Mouse (Mus musculus) right cerebral cortex, postnatal 10 days (tissue): Measurements from ENCODE around the gene Thada.

Experiments
- DNase-seq, 2 experiments: peaks; one replicate each; pipeline ENCODE4 v3.0.0; 2021; ENCODE audit warnings: low spot score in 2 of 2

The Thada gene

GRCm38 (mm10) chr17:84147183-84148108 is 318.6 kb downstream of the Thada start:
- no peak for DNase-seq

- DNase-seq, result no peak
These were observed 319.4 kb downstream of the Thada start for GRCm38 (mm10) chr17:84146458-84147182.

GRCm38 (mm10) chr17:84145826-84146287 is 320.1 kb downstream of the Thada start:
- no peak for DNase-seq

DNA sequence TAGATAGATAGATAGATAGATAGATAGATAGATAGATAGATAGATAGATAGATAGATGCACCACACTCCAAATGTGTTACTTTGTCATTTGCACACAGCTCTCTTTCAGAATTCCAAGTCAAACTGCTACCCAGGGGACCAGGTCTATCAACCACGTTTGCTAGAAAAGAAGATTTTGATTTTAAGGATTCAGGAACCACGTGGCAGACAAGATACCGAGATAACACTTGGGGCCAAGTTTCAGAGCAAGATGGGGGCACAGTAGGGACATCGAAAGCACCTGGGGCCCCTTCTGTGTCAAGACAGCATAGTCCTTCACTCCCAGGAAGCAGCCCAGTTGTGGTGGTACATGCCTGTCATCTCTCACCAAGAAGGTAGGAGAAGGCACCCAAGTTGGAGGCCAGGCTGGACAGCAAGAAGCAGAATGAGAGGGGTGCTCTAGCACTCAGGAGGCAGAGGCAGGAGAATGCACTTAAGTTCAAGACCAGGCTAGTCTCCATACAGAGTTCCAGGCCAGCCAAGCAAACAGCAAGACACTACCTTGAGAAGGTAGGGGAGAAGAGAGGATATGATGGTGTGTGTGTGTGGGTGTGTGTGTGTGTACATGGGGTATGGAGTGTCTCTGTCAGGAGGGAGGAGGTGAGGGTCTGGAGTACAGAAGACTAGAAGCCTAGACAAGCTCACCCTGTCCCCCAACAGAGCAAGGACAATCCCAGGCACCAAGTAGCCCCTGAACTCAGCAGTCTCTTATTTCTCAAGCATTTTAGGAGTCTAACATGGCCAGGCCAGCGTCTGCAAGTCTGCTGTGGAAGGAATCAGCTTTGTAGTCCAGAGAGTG is 321.0 kb downstream of the Thada start:
- DNase-seq, result no peak

- no peak for DNase-seq
These were observed 321.9 kb downstream of the Thada start for GRCm38 (mm10) chr17:84144130-84144529.

DNA sequence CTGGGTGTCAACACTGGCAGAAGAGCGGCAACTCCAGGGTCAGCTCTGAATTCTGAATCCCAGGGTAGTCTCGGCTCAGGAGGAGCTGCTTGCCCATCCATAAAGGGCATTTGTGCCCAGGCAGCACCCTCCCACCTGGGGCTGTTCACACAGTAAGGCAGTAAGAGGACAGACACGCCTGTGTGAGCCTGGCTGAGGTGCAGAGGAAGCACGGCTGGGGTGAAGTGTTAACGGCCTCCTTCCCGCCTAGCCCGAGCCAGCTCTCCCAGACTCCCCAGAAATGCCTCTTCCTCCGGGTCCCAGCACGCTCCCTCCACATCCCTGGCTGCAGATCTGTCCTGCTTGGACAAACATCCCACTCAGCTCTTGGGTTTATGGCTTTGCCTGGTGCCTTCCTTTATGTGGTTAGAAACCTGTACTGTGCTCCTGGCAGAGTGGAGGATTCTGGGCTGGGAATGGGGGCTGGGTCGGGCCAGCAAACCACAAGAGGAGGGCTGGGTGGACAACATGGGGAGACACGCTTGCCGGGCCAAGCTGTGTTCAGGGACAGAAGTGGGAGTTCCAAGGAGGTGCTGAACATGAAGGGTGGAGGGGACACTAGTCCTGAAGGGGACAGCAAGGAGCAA is 322.7 kb downstream of the Thada start:
- DNase-seq, result no peak

DNA sequence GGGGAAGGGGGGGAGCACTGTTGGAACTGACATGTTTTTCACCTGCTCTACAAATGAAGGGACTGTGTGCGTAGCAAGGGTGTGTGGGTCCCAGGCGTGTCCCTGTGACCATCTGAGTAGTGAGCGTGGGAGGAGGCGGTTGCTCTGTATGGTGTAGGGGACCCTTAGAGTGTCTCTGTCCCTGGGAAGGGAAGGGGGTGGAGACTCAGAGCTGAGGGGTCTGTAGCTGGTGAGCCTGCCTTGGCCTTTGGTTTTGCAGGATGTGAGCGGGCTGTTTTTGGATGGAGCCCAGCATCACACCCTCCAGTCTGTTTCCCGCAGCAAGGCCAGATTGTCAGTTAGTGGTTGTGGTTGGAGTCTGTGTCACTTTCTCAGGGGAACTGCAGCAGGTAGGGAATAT is 324.3 kb downstream of the Thada start:
- DNase-seq, result no peak

GRCm38 (mm10) chr17:84140822-84141507 is 325.0 kb downstream of the Thada start:
- no peak for DNase-seq
